Mouse (Mus musculus) kidney, postnatal 0 days (tissue): ENCODE data around the gene Hils1. TPM values are rescaled to one million over a fixed set of nuclear protein-coding genes. Genes with fewer than 3 reads are reported as not detected.
A peak's percentile ranks its signal among the peaks of the same experiment; 100 is the strongest.
"Not testable (repeated sequence)": the region's sequence is repeated elsewhere in the genome, so short reads cannot be mapped to it uniquely, and the experiment has no call there.

Experiments used
- ATAC-seq: fragments of 200-750 bp; cut with Nextera tagmentation; replicated peaks from 2 replicates; pipeline ENCODE4 v1.8.0; 2017; ENCODE audit warnings: low read depth, moderate number of reproducible peaks, moderate TSS enrichment, moderate library complexity; ENCODE audit not compliant: low FRiP score
- DNase-seq: peaks from one replicate; pipeline ENCODE4 v3.0.0-alpha.2; 2016; ENCODE audit warnings: low spot score
- H3K27ac ChIP-seq: fragments of 300-500 bp; sonication (generic); 2 replicates; pipeline ENCODE4 v1.5.1; 2014; ENCODE audit warnings: mild to moderate bottlenecking
- H3K27me3 ChIP-seq: fragments of 300-500 bp; sonication (generic); 2 replicates; pipeline ENCODE4 v1.6.1; 2014; ENCODE audit warnings: low read length, mixed read lengths; ENCODE audit not compliant: insufficient read depth
- H3K36me3 ChIP-seq: fragments of 300-500 bp; sonication (generic); 2 replicates; pipeline ENCODE4 v1.6.1; 2014; ENCODE audit warnings: low read length, mixed read lengths; ENCODE audit not compliant: insufficient read depth
- H3K4me1 ChIP-seq: fragments of 300-500 bp; sonication (generic); replicated peaks from 2 replicates; pipeline ENCODE4 v1.6.1; 2014; ENCODE audit warnings: antibody characterized with exemption, low read length, mixed read lengths; ENCODE audit not compliant: insufficient read depth
- H3K4me2 ChIP-seq: fragments of 300-500 bp; sonication (generic); 2 replicates; pipeline ENCODE4 v1.6.1; 2014; ENCODE audit warnings: mild to moderate bottlenecking, low read length, moderate library complexity, mixed read lengths
- H3K4me3 ChIP-seq: fragments of 300-500 bp; sonication (generic); replicated peaks from 2 replicates; pipeline ENCODE4 v1.5.1; 2014; ENCODE audit warnings: low read depth, low read length
- H3K9ac ChIP-seq: fragments of 300-500 bp; sonication (generic); 2 replicates; pipeline ENCODE4 v1.6.1; 2014; ENCODE audit warnings: low read depth, low read length
- H3K9me3 ChIP-seq: fragments of 300-500 bp; sonication (generic); replicated peaks from 2 replicates; pipeline ENCODE4 v1.6.1; 2016; ENCODE audit warnings: low read length, inconsistent platforms, mixed read lengths
- CTCF ChIP-seq: IDR thresholded peaks from 2 replicates; pipeline ENCODE4 v1.5.1; 2016; ENCODE audit warnings: antibody characterized with exemption, low read depth, mild to moderate bottlenecking, moderate library complexity
- WGBS: fragments of 180-500 bp; shearing (Covaris S2); extraction: QIAGEN DNeasy Blood & Tissue Kit; methylation state at CpG from one replicate; pipeline ENCODE4 v1.1.7; 2014; 5-methylcytosine and 5-hydroxymethylcytosine counted together
- polyA plus RNA-seq: library from polyadenylated mRNA; unstranded; fragments of >200 nt; fragmentation: Nextera tagmentation; extraction: Ambion mirVana; gene quantifications from 2 replicates; pipeline ENCODE4 v1.2.1, GENCODE M21; 2015

Gene Hils1
- polyA plus RNA-seq, 1 experiment from 2014 or later = not detected

GRCm38 (mm10) chr11:94955103-94955502 is 12.3 kb upstream of the Hils1 start:
- DNase-seq = no peak
- 83% methylated on average over 9 of the region's 9 CpGs for WGBS
- Histone ChIP-seq H3K36me3 (peaks cover 6% of the 10 kb centered on the region; the same call in 1 of the 2 replicates), H3K27ac (no peak overlapping the region), H3K9ac (no peak overlapping the region), H3K4me2 (no peak overlapping the region), H3K27me3 (no peaks in the 10 kb centered on the region), H3K9me3 (no peaks in the 10 kb centered on the region), H3K4me3 (no peak overlapping the region), H3K4me1 (no peaks in the 10 kb centered on the region; the same call in 1 of the 2 replicates)
- TF ChIP-seq CTCF = no peak
- no peak for ATAC-seq

DNA sequence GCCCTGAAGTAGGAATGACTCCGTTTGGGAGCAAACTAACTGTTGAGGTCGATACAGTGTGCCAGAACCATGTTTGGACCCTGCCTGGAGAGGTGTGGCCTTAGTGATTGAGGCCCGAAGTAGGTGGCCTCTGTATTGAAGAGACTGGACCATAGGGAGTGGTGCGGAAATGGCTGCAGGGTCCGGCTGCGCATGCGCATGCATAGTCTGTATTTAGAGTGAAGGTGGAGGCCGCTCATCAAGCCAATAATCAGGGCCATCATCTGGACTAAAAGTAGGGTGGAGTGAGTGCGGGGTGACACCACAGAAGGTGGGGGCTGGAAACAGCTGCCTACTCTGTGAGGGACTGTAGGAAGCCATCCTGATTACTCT is 9.7 kb upstream of the Hils1 start:
- WGBS = 84% methylated on average over 9 of the region's 9 CpGs
- no peak overlapping the region for H3K4me3 ChIP-seq
- TF ChIP-seq CTCF = no peak
- ATAC-seq = no peak
- no peaks in the 10 kb centered on the region; the same call in none of the 2 replicates for H3K4me1 ChIP-seq
- peak overlapping the region; percentile 44; the same call in 1 of the 2 replicates for H3K27ac ChIP-seq
- no peaks in the 10 kb centered on the region for H3K9me3 ChIP-seq
- no peaks in the 10 kb centered on the region for H3K27me3 ChIP-seq
- DNase-seq = no peak
- H3K4me2 ChIP-seq = no peak overlapping the region
- H3K36me3 ChIP-seq = no peaks in the 10 kb centered on the region
- no peak overlapping the region for H3K9ac ChIP-seq

DNA sequence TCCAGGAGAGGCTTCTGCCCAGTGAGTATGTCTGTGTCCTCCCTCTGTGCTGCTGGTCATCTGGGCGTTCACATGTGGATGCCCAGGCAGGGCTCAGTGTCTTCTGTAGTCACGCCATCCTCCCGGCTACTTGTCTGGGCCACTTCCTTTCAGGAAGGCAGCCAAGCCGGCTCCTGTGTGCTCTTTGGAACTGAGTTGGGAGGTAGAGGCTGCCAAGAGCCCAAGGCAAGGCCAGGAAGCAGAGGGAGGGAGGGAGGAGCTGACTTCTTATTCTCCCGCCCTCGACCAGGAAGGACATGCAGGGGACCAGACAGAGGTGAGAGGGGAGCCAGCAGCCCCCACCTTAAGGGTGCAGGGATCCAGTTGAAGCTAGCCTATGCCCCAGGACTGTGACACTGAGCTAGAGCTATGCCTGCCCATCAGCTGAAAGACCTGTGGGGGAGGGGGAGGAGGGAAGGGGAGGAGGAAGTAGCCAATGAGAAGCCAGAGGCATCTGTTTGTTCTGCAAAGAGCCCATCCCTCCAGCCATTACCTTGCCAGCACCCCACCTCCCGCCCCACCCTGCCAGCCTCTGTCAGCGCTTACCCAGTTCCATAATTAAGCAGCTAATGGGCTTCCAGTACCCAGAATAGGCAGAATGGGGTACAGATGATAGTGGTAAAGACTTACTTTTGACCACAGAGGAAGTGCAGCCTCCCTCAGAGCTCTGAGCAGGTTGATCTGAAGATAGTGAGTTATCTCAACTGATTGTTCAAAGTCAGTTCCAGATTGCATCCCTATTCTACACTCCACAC is 9.1 kb upstream of the Hils1 start:
- no peak overlapping the region for H3K4me2 ChIP-seq
- H3K9ac ChIP-seq = no peak overlapping the region
- TF ChIP-seq CTCF = no peak
- peak; percentile 31; the same call in 1 of the 2 replicates for ATAC-seq
- WGBS = 6% methylated on average over 8 of the region's 8 CpGs
- DNase-seq = peak; percentile 71
- H3K27ac ChIP-seq = peak overlapping the region; percentile 44; the same call in 1 of the 2 replicates
- H3K4me1 ChIP-seq = no peaks in the 10 kb centered on the region; the same call in none of the 2 replicates
- H3K27me3 ChIP-seq = no peaks in the 10 kb centered on the region
- H3K4me3 ChIP-seq = no peak overlapping the region
- no peaks in the 10 kb centered on the region for H3K9me3 ChIP-seq
- no peaks in the 10 kb centered on the region for H3K36me3 ChIP-seq

- no peaks in the 10 kb centered on the region; the same call in none of the 2 replicates for H3K4me1 ChIP-seq
- 63% methylated on average over 5 of the region's 5 CpGs for WGBS
- no peaks in the 10 kb centered on the region for H3K36me3 ChIP-seq
- H3K27me3 ChIP-seq = no peaks in the 10 kb centered on the region
- no peak overlapping the region for H3K27ac ChIP-seq
- TF ChIP-seq CTCF = no peak
- no peaks in the 10 kb centered on the region for H3K9me3 ChIP-seq
- peak; percentile 43 for ATAC-seq
- H3K4me3 ChIP-seq = no peak overlapping the region
- H3K9ac ChIP-seq = no peak overlapping the region
- no peak for DNase-seq
- H3K4me2 ChIP-seq = no peak overlapping the region
Measured at GRCm38 (mm10) chr11:94962534-94963101, 4.8 kb upstream of the Hils1 start.

DNA sequence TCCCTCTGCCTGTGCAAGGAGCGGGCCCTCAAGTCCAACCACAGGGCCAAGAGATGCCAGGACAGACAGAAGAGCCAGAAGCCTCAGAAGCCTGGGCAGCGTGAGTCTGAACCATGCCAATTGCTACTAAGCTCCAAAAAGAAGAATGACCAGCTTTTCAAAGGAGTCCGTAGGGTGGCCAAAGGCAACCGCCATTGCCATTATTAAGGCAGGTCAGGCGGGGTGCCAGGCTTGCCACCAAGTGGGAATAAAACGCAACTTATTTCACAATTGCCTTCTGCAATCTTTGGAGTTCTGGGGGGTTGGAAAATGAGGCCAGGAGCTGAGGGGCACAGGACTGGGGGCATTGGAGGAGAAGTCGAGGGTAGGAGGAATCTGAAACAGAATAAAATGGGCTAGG is 794 bp downstream of the Hils1 start:
- TF ChIP-seq CTCF = no peak
- WGBS = 82% methylated on average over 7 of the region's 7 CpGs
- Histone ChIP-seq H3K36me3 (no peaks in the 10 kb centered on the region), H3K4me2 (no peak overlapping the region), H3K9ac (no peak overlapping the region), H3K27ac (no peak overlapping the region), H3K4me3 (no peak overlapping the region), H3K9me3 (no peaks in the 10 kb centered on the region), H3K4me1 (no peaks in the 10 kb centered on the region), H3K27me3 (no peaks in the 10 kb centered on the region)
- DNase-seq (no peak), ATAC-seq (no peak)

DNA sequence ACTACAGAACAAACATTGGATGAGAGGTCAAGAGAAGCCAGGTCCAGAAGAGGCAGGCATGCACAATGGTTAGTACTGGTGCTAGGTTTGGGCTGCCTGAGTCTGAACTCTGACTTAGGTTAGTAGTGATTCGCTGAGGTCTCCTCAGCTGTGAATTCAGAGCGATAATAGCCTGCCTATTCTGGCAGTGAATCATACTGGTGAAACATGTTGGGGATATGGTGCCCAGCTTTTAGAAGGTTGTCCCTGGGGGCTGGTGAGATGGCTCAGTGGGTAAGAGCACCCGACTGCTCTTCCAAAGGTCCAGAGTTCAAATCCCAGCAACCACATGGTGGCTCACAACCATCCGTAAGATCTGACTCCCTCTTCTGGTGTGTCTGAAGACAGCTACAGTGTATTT is 2.3 kb downstream of the Hils1 start:
- H3K27ac ChIP-seq, ATAC-seq, H3K27me3 ChIP-seq, H3K9ac ChIP-seq, H3K4me2 ChIP-seq, H3K4me1 ChIP-seq, H3K4me3 ChIP-seq, H3K9me3 ChIP-seq, H3K36me3 ChIP-seq, DNase-seq: not testable (repeated sequence)
- WGBS = 93% methylated on average over 4 of the region's 4 CpGs
